Mouse (Mus musculus) neural tube, embryonic 14.5 days (tissue): Measurements from ENCODE around the gene Abcc9. TPM values are rescaled to one million over a fixed set of nuclear protein-coding genes. Genes with fewer than 3 reads are reported as not detected.

Experiments used
- ATAC-seq: fragments of 200-750 bp; cut with Nextera tagmentation; 2 replicates; pipeline ENCODE4 v1.8.0; 2017; ENCODE audit warnings: low read depth, mild to moderate bottlenecking, moderate TSS enrichment, moderate library complexity
- H3K27ac ChIP-seq: fragments of 300-500 bp; sonication (generic); 2 replicates; pipeline ENCODE4 v1.5.1; 2014; ENCODE audit warnings: low read depth, mild to moderate bottlenecking, control low read depth, low read length, moderate library complexity, mixed read lengths
- H3K27me3 ChIP-seq: fragments of 300-500 bp; sonication (generic); 2 replicates; pipeline ENCODE4 v1.6.1; 2014; ENCODE audit warnings: low read length; ENCODE audit not compliant: control insufficient read depth, insufficient read depth
- H3K36me3 ChIP-seq: fragments of 300-500 bp; sonication (generic); 2 replicates; pipeline ENCODE4 v1.6.1; 2014; ENCODE audit warnings: low read length, mixed read lengths; ENCODE audit not compliant: control insufficient read depth, insufficient read depth
- H3K4me1 ChIP-seq: fragments of 300-500 bp; sonication (generic); 2 replicates; pipeline ENCODE4 v1.6.1; 2014; ENCODE audit warnings: low read length; ENCODE audit not compliant: control insufficient read depth, insufficient read depth
- H3K4me2 ChIP-seq: fragments of 300-500 bp; sonication (generic); 2 replicates; pipeline ENCODE4 v1.6.1; 2014; ENCODE audit warnings: mild to moderate bottlenecking, low read depth, low read length, control low read depth
- H3K4me3 ChIP-seq: fragments of 300-500 bp; sonication (generic); 2 replicates; pipeline ENCODE4 v1.5.1; 2014; ENCODE audit warnings: low read depth, low read length, control low read depth, mixed read lengths
- H3K9ac ChIP-seq: fragments of 300-500 bp; sonication (generic); replicated peaks from 2 replicates; pipeline ENCODE4 v1.6.1; 2014; ENCODE audit warnings: low read depth, mild to moderate bottlenecking, control low read depth, low read length, mixed read lengths
- H3K9me3 ChIP-seq: fragments of 300-500 bp; sonication (generic); 2 replicates; pipeline ENCODE4 v1.6.1; 2016; ENCODE audit warnings: low read length; ENCODE audit not compliant: control insufficient read depth
- WGBS: fragments of 180-500 bp; shearing (Covaris S2); extraction: QIAGEN DNeasy Blood & Tissue Kit; methylation state at CpG from one replicate; pipeline ENCODE4 v1.1.7; 2014; 5-methylcytosine and 5-hydroxymethylcytosine counted together
- polyA plus RNA-seq: library from polyadenylated mRNA; unstranded; fragments of >200 nt; fragmentation: Nextera tagmentation; extraction: Ambion mirVana; gene quantifications from 2 replicates; pipeline ENCODE4 v1.2.1, GENCODE M21; 2014

Abcc9 gene
- polyA plus RNA-seq, 1 experiment from 2014 or later, result 4.6 TPM

DNA sequence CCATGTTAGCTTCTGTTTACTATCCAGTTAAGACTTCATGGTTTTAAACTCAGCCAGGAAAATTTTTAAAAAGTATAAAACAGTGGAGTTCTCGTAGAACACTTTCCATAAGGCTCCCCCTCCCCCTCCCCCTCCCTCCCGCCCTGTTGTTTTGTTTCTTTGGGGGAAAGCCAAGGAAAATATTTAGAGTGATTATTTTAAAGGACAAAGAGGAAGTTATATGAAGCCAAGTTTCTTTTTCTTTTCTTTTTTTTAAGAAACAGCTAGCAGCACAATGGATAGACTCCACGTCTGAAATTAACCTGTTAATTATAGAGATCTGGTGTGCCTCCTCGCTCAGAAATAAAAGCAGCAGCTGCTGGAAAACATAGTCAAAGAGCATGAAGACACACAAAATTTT is 9.0 kb upstream of the Abcc9 start:
- H3K4me2 ChIP-seq, result no peak overlapping the region
- WGBS, result 62% methylated on average over 4 of the region's 4 CpGs

DNA sequence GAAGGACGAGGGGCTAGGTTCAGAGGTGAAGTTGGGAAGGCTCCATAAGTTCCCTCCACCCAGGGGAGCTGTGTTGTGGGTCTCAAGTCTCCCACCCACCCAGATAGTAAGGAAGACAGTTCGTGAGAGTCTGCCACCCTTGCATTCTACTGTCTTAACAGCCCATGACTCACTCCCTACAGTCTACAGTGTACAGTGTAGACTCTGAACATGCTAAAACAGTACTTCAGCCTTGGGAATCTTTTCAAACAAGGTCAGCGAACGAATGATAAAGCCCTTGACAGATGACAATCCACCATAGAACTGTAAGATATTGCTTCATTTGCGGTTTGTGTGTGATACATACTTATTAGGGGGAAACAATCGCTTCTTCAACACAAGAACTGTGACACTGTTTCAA is 8.6 kb upstream of the Abcc9 start:
- ATAC-seq, result no peak
- Histone ChIP-seq H3K9ac (no peak overlapping the region), H3K9me3 (no peaks in the 10 kb centered on the region), H3K27ac (no peak overlapping the region), H3K36me3 (no peaks in the 10 kb centered on the region), H3K4me2 (no peak overlapping the region), H3K4me1 (no peaks in the 10 kb centered on the region), H3K4me3 (no peak overlapping the region), H3K27me3 (no peaks in the 10 kb centered on the region)
- WGBS, result 87% methylated on average over 6 of the region's 6 CpGs

More for the DNA sequence above, 9.0 kb upstream of the Abcc9 start:
- Histone ChIP-seq H3K27me3 (no peaks in the 10 kb centered on the region), H3K9me3 (no peaks in the 10 kb centered on the region), H3K9ac (no peak overlapping the region), H3K36me3 (no peaks in the 10 kb centered on the region), H3K4me3 (no peak overlapping the region), H3K27ac (no peak overlapping the region), H3K4me1 (no peaks in the 10 kb centered on the region)
- no peak for ATAC-seq

DNA sequence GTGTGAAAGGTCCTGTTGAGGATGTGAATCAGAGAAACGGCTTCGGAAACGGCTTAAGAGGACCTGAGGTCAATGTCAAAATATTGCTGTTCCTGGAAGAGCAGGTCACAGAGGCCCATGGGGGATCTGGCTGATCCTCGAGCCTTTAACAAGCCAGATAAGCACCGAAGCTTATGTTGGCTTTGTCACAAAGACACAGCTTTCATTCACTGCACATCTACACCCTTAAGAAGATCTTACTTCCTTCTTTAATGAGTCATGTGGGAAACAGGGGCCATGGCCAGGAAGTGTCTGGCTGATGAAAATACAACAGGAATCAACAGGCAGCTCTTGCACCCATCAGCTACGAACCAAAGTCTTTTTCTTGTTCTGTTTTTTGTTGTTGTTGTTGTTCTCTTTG is 6.3 kb upstream of the Abcc9 start:
- Histone ChIP-seq H3K27me3 (no peaks in the 10 kb centered on the region), H3K4me3 (no peak overlapping the region), H3K36me3 (no peaks in the 10 kb centered on the region), H3K4me1 (no peaks in the 10 kb centered on the region), H3K9me3 (no peaks in the 10 kb centered on the region), H3K4me2 (no peak overlapping the region), H3K9ac (no peak overlapping the region), H3K27ac (no peak overlapping the region)
- WGBS, result 89% methylated on average over 6 of the region's 6 CpGs
- ATAC-seq, result no peak

DNA sequence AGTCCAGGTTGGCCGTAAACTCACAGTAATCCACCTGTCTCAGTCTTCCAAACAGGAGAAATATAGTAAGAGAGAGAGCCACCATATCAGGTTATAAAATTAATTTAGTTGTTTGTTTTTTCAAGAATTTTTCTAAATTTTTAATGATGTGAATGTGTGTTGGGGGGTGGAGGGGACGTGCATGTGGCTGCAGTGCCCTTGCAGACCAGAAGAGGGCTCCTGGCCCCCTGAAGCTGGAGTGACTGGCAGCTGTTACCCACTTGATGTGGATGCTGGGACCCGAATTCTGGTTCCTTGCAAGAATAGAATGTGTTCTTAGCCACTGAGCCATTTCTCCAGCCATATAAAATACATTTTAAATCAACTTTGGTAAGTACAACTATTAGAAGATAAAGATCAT is 4.6 kb upstream of the Abcc9 start:
- Histone ChIP-seq H3K36me3 (no peaks in the 10 kb centered on the region), H3K9me3 (no peaks in the 10 kb centered on the region), H3K27ac (no peak overlapping the region), H3K4me2 (no peak overlapping the region), H3K4me1 (peaks cover 2% of the 10 kb centered on the region; the same call in 1 of the 2 replicates), H3K27me3 (no peaks in the 10 kb centered on the region), H3K9ac (no peak overlapping the region), H3K4me3 (no peak overlapping the region)
- ATAC-seq, result no peak
- 70% methylated on average over 3 of the region's 3 CpGs for WGBS

DNA sequence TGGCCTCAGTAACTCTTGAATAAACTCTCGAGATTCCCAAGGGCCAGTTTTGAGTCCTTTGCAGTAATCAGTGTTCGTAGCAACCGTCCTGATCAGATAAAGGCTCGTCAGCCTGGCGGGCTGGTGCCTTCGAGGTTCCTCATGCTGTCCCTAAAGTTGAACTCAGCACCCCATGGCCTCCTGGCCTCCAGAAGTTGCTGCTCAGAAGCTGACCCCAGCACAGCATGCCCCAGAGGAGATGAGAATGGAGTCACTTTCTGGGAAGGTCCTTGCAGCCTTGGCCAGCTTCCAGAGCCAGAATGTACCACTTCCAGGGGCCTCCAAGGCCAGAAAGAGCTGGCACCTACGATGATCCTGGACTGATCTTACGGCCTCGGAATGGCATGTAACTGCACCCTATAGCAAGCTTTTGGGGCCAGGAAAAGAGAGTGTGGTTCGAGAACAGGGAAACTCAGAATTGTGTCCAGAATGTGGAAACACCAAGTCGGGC is 1.4 kb upstream of the Abcc9 start:
- 76% methylated on average over 11 of the region's 11 CpGs for WGBS

DNA sequence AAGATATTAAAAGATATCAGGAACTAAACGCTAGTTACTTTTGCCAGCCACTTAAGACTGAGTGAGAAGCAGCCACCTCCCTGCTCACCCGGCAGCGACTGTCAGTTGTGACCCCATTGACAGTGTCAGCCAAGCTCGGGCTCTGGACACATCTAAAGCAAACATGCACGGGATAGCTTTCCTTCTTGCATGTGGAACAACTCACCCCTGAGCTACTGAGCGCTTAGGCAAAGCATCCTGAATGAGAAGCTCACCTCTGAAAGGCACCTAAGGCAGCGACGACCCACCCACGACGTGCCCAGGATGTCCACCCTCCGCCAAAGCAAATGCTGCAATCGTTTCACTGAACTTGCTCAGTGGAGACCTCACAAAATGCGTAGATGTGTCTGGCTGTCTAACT is 954 bp downstream of the Abcc9 start:
- no peak overlapping the region for H3K4me3 ChIP-seq
- no peaks in the 10 kb centered on the region for H3K36me3 ChIP-seq
- no peaks in the 10 kb centered on the region; the same call in 1 of the 2 replicates for H3K27me3 ChIP-seq
- peak overlapping the region; percentile 64; the same call in 1 of the 2 replicates for H3K4me2 ChIP-seq
- no peaks in the 10 kb centered on the region for H3K9me3 ChIP-seq
- H3K9ac ChIP-seq, result no peak overlapping the region
- no peak overlapping the region for H3K27ac ChIP-seq
- no peak for ATAC-seq
- H3K4me1 ChIP-seq, result peaks cover 2% of the 10 kb centered on the region; the same call in 1 of the 2 replicates
- 74% methylated on average over 13 of the region's 13 CpGs for WGBS

More for the DNA sequence above, 1.4 kb upstream of the Abcc9 start:
- no peak overlapping the region for H3K27ac ChIP-seq
- peaks cover 2% of the 10 kb centered on the region; the same call in 1 of the 2 replicates for H3K4me1 ChIP-seq
- H3K4me3 ChIP-seq, result no peak overlapping the region
- no peaks in the 10 kb centered on the region; the same call in 1 of the 2 replicates for H3K27me3 ChIP-seq
- H3K36me3 ChIP-seq, result no peaks in the 10 kb centered on the region
- no peak overlapping the region for H3K9ac ChIP-seq
- no peak overlapping the region for H3K4me2 ChIP-seq
- H3K9me3 ChIP-seq, result no peaks in the 10 kb centered on the region
- ATAC-seq, result no peak

DNA sequence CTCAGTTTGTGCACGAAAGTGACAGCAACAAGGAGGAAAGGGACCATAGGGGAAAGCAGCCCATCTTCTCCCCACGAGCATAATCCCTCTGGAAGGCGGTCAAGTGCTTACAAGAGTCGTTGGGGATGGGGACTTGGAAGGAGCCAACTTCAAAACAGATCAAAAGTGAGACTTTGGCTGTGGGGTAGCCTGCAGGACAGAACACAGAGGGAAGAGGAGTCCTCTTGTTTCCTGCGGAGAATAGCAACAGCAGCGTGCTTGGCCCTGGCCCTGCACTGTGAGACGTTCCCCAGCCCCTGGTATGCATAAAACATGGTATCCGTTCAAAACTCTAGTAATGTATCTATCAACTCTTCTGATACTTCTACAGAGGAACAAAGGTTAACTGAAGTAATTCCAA is 1.4 kb downstream of the Abcc9 start:
- H3K4me2 ChIP-seq, result no peak overlapping the region
- WGBS, result 69% methylated on average over 8 of the region's 8 CpGs
- H3K36me3 ChIP-seq, result no peaks in the 10 kb centered on the region
- no peak for ATAC-seq
- no peak overlapping the region for H3K9ac ChIP-seq
- no peaks in the 10 kb centered on the region; the same call in 1 of the 2 replicates for H3K27me3 ChIP-seq
- H3K9me3 ChIP-seq, result no peaks in the 10 kb centered on the region
- H3K4me3 ChIP-seq, result no peak overlapping the region
- no peak overlapping the region for H3K27ac ChIP-seq
- peaks cover 2% of the 10 kb centered on the region; the same call in 1 of the 2 replicates for H3K4me1 ChIP-seq

DNA sequence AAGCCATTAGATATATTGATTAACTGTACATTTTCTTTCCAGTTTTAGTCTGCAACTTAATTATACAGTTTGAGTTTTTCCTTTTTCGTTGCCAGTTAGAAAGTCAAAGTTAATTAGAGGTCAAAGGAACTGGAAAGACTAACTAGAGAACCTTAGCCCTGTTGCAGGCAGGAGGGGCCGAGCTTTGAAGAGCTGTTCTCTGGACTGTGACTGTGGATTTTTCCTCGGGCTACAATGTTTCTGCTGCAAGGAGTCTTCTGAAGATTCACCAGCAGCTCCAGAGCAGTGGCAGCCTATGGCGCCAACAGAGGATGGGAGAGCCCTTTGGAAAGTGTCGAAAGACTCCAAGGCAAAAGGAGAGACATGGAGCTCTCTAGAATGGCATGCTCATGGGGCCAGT is 10.0 kb downstream of the Abcc9 start:
- H3K4me3 ChIP-seq, result no peak overlapping the region
- H3K27me3 ChIP-seq, result no peaks in the 10 kb centered on the region
- no peaks in the 10 kb centered on the region for H3K36me3 ChIP-seq
- ATAC-seq, result no peak
- no peak overlapping the region for H3K9ac ChIP-seq
- 83% methylated on average over 5 of the region's 5 CpGs for WGBS
- H3K27ac ChIP-seq, result no peak overlapping the region
- no peak overlapping the region for H3K4me2 ChIP-seq
- H3K4me1 ChIP-seq, result no peaks in the 10 kb centered on the region
- no peaks in the 10 kb centered on the region for H3K9me3 ChIP-seq

DNA sequence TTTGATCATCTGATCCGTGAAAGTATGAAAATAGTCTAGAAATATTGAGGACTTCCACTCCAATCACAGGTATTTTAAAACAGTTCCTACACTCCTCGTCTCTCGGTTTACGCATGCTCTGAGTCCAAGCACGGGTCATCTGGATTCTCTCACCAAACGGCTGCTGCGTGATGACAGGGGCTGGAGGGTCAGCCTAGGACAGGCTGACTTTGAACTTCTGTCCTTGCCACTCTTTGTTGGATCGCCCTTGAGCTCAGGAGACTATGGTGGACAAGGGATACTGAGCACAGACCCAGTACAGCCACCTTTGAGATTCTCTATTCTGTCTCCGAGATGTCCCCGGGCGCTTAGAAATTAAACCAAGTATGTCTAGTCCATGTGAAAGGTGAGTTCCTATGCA is 12.4 kb downstream of the Abcc9 start:
- no peaks in the 10 kb centered on the region for H3K4me1 ChIP-seq
- H3K4me2 ChIP-seq, result no peak overlapping the region
- no peaks in the 10 kb centered on the region for H3K27me3 ChIP-seq
- no peaks in the 10 kb centered on the region for H3K9me3 ChIP-seq
- H3K27ac ChIP-seq, result no peak overlapping the region
- no peaks in the 10 kb centered on the region for H3K36me3 ChIP-seq
- ATAC-seq, result no peak
- no peak overlapping the region for H3K4me3 ChIP-seq
- 91% methylated on average over 11 of the region's 11 CpGs for WGBS
- no peak overlapping the region for H3K9ac ChIP-seq
